Mouse (Mus musculus) limb, embryonic 14.5 days (tissue): ENCODE measurements around the gene Itga7. TPM values are rescaled to one million over a fixed set of nuclear protein-coding genes. Genes with fewer than 3 reads are reported as not detected.
A peak's percentile ranks its signal among the peaks of the same experiment; 100 is the strongest.

Source experiments
- ATAC-seq: fragments of 200-750 bp; cut with Nextera tagmentation; 2 replicates; pipeline ENCODE4 v1.8.0; 2017; ENCODE audit warnings: low read depth, moderate number of reproducible peaks, moderate TSS enrichment; ENCODE audit not compliant: low FRiP score
- DNase-seq: peaks from one replicate; pipeline ENCODE4 v3.0.0-alpha.2; 2015; ENCODE audit warnings: low spot score
- H3K27ac ChIP-seq: fragments of 300-500 bp; sonication (generic); replicated peaks from 2 replicates; pipeline ENCODE4 v1.5.1; 2014; ENCODE audit warnings: low read depth, mild to moderate bottlenecking, low read length, moderate library complexity, mixed read lengths
- H3K27me3 ChIP-seq: fragments of 300-500 bp; sonication (generic); 2 replicates; pipeline ENCODE4 v1.6.1; 2014; ENCODE audit warnings: low read length, mixed read lengths; ENCODE audit not compliant: control insufficient read depth, insufficient read depth
- H3K36me3 ChIP-seq: fragments of 300-500 bp; sonication (generic); 2 replicates; pipeline ENCODE4 v1.6.1; 2014; ENCODE audit warnings: mild to moderate bottlenecking, low read length, moderate library complexity, mixed read lengths; ENCODE audit not compliant: control insufficient read depth, insufficient read depth
- H3K4me1 ChIP-seq: fragments of 300-500 bp; sonication (generic); 2 replicates; pipeline ENCODE4 v1.6.1; 2014; ENCODE audit warnings: antibody characterized with exemption, low read length, mixed read lengths; ENCODE audit not compliant: control insufficient read depth, insufficient read depth
- H3K4me2 ChIP-seq: fragments of 300-500 bp; sonication (generic); replicated peaks from 2 replicates; pipeline ENCODE4 v1.6.1; 2014; ENCODE audit warnings: low read depth, mild to moderate bottlenecking, low read length, moderate library complexity; ENCODE audit not compliant: severe bottlenecking
- H3K4me3 ChIP-seq: fragments of 300-500 bp; sonication (generic); replicated peaks from 2 replicates; pipeline ENCODE4 v1.5.1; 2014; ENCODE audit warnings: low read length
- H3K9ac ChIP-seq: fragments of 300-500 bp; sonication (generic); 2 replicates; pipeline ENCODE4 v1.6.1; 2014; ENCODE audit warnings: mild to moderate bottlenecking, low read depth, low read length, moderate library complexity; ENCODE audit not compliant: severe bottlenecking
- H3K9me3 ChIP-seq: fragments of 300-500 bp; sonication (generic); 2 replicates; pipeline ENCODE4 v1.6.1; 2016; ENCODE audit warnings: low read length; ENCODE audit not compliant: control insufficient read depth
- POLR2A ChIP-seq: fragments of 200-500 bp; IDR thresholded peaks from 2 replicates; pipeline ENCODE4 v1.8.0; 2012; ENCODE audit warnings: inconsistent platforms, mild to moderate bottlenecking, moderate library complexity, borderline replicate concordance; ENCODE audit not compliant: insufficient read depth, insufficient read length; ENCODE audit errors: extremely low read depth
- WGBS: fragments of 180-500 bp; shearing (Covaris S2); extraction: QIAGEN DNeasy Blood & Tissue Kit; methylation state at CpG from one replicate; pipeline ENCODE4 v1.1.7; 2014; 5-methylcytosine and 5-hydroxymethylcytosine counted together
- polyA plus RNA-seq, 2 experiments: library from polyadenylated mRNA; depleted of rRNA in 1 of 2; stranded (reverse) in 1 of 2; unstranded in 1 of 2; fragments of >200 nt; fragmentation: Nextera tagmentation in 1 of 2; extraction: Ambion mirVana in 1 of 2; gene quantifications; 2 replicates each; pipeline versions ENCODE4 v1.2.1 to v1.2.3; 2012 to 2014

Gene Itga7
- polyA plus RNA-seq, 2 experiments: 11.5 to 22.3 TPM

DNA sequence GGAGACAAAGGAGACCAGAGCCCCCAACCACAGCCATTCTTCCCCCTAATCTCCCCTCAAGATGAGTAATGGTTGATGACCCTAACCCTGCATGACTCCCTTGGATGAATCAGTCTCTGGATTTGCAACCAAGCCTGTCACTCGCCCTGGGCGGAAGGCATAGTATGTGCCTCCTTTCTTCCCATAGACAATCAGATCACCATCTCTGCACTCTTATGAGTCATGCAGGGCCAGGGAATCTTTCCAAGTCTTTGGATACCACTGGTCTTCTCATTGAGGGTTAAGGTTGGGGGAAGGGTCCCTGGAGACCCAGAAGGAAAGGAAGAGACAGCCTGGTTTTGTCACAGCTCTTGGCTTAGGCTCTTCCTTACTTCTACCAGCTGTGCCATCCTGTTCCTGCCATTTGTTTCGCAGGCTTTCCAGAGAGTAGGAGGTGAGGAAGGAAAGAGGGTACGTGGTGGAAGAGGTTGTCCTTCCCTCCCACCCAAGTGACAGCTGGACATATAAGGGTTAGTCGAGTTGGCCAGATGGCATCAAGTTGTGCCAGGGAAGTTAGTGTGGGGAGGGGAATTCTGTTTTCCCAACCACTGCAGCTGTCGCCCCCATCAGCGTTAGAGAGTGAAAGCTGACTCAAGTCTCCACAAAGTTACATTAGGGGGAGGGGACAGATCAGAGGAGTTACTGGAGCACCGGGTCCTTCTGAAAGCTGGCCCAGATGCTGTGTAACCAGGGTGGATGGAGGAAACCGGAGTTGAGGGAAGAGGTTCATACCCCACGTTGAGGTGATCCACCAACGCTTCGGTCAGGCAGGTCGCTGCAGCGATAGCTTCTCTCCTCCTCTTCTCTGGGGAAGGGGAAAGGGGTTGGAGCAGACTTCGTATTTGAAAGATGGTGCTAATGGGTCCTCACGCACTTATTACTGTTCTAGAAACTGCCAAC lies 11.5 kb upstream of the Itga7 start:
- TF ChIP-seq POLR2A: no peak
- WGBS: 70% methylated on average over 16 of the region's 16 CpGs
- Histone ChIP-seq H3K36me3 (peaks cover 17% of the 10 kb centered on the region), H3K27ac (no peak overlapping the region), H3K4me2 (peak overlapping the region; percentile 46), H3K4me1 (peaks cover 22% of the 10 kb centered on the region), H3K4me3 (peak overlapping the region; percentile 71), H3K9ac (peak overlapping the region; percentile 64), H3K9me3 (no peaks in the 10 kb centered on the region), H3K27me3 (no peaks in the 10 kb centered on the region)
- peak; percentile 18 for DNase-seq
- ATAC-seq: no peak

GRCm38 (mm10) chr10:128922822-128923012 lies 10.9 kb upstream of the Itga7 start, which contains the start of gene Rdh5:
Gene Rdh5 (minus strand): TSS chr10:128922888.
- Histone ChIP-seq H3K36me3 (peaks cover 11% of the 10 kb centered on the region), H3K9me3 (no peaks in the 10 kb centered on the region), H3K27ac (peak within 1 kb of the TSS; percentile 80), H3K4me1 (peaks cover 22% of the 10 kb centered on the region), H3K9ac (peak within 1 kb of the TSS; percentile 64), H3K4me3 (peak within 1 kb of the TSS; percentile 71), H3K27me3 (no peaks in the 10 kb centered on the region), H3K4me2 (peak within 1 kb of the TSS; percentile 46)
- WGBS: 18% methylated on average over 1 of the region's 1 CpGs
- no peak for ATAC-seq
- DNase-seq: no peak
- TF ChIP-seq POLR2A: no peak

- H3K4me1 ChIP-seq: peaks cover 22% of the 10 kb centered on the region
- 1% methylated on average over 33 of the region's 42 CpGs for WGBS
- peak overlapping the region; percentile 71 for H3K4me3 ChIP-seq
- H3K9ac ChIP-seq: peak overlapping the region; percentile 64
- H3K36me3 ChIP-seq: peaks cover 7% of the 10 kb centered on the region; the same call in 1 of the 2 replicates
- H3K9me3 ChIP-seq: no peaks in the 10 kb centered on the region
- H3K27me3 ChIP-seq: no peaks in the 10 kb centered on the region
- ATAC-seq: peak; percentile 91
- H3K27ac ChIP-seq: peak overlapping the region; percentile 80
- peak; percentile 92 for DNase-seq
- peak overlapping the region; percentile 46 for H3K4me2 ChIP-seq
- TF ChIP-seq POLR2A: peak; percentile 48; the same call in 1 of the 2 replicates
These were observed 10.5 kb upstream of the Itga7 start for GRCm38 (mm10) chr10:128923013-128923691.

GRCm38 (mm10) chr10:128923935-128924334 lies 9.7 kb upstream of the Itga7 start, which contains the start of gene Bloc1s1:
Gene Bloc1s1 (minus strand): TSS chr10:128924035.
- no peak for TF ChIP-seq POLR2A
- peak within 1 kb of the TSS; percentile 71 for H3K4me3 ChIP-seq
- DNase-seq (no peak), ATAC-seq (no peak)
- no peaks in the 10 kb centered on the region for H3K9me3 ChIP-seq
- H3K4me1 ChIP-seq: peaks cover 22% of the 10 kb centered on the region
- peak within 1 kb of the TSS; percentile 46 for H3K4me2 ChIP-seq
- peak within 1 kb of the TSS; percentile 64 for H3K9ac ChIP-seq
- WGBS: 64% methylated on average over 9 of the region's 9 CpGs
- 0 out of 2 replicates have a peak, but pooled peaks cover 7% of the 10 kb centered on the region for H3K36me3 ChIP-seq
- H3K27me3 ChIP-seq: no peaks in the 10 kb centered on the region
- H3K27ac ChIP-seq: peak within 1 kb of the TSS; percentile 80

GRCm38 (mm10) chr10:128928356-128928755 lies 5.3 kb upstream of the Itga7 start:
- Histone ChIP-seq H3K4me1 (peaks cover 7% of the 10 kb centered on the region), H3K27ac (no peak overlapping the region), H3K27me3 (peaks cover 12% of the 10 kb centered on the region), H3K9me3 (no peaks in the 10 kb centered on the region), H3K4me2 (no peak overlapping the region), H3K9ac (no peak overlapping the region), H3K4me3 (no peak overlapping the region), H3K36me3 (no peaks in the 10 kb centered on the region)
- ATAC-seq (no peak), DNase-seq (no peak)
- WGBS: 31% methylated on average over 4 of the region's 4 CpGs
- TF ChIP-seq POLR2A: no peak
